Comparison of ENCODE assay signal across 9 mouse cellular contexts in genomic region chr5:136442238-136443187, GRCm38 (mm10).
DNase-seq lines count a peak whose midpoint lies in the region; ATAC-seq and TF ChIP-seq lines count a peak whose summit lies in the region.
"Had no signal": no experiment of that assay in that cellular context is flagged by ENCODE, and none has a peak within 500 bp of the region (broad histone marks: within the 10 kb centered on the region; RNA-seq: fewer than 3 reads in every experiment).

No protein-coding gene starts in this region.

- no peak overlapping the region for H3K9ac ChIP-seq in heart, postnatal 0 days (replicated peaks; ENCODE audit: low read depth, low read length)
- no peak overlapping the region for H3K9ac ChIP-seq in midbrain, embryonic 15.5 days
- no peak overlapping the region for H3K9ac ChIP-seq in neural tube, embryonic 15.5 days (replicated peaks)
- H3K9ac ChIP-seq: stomach, embryonic 15.5 days had no signal

- 46% methylated on average over 11 of the region's 11 CpGs for whole genome bisulfite sequencing in heart, postnatal 0 days
- 51% methylated on average over 11 of the region's 11 CpGs for WGBS in midbrain, embryonic 15.5 days
- WGBS in neural tube, embryonic 15.5 days, result 66% methylated on average over 11 of the region's 11 CpGs

- intact Hi-C loops in heart, postnatal 14 days (cut with DNase I), result no loop called here

- peaks cover 51% of the 10 kb centered on the region for H3K4me1 ChIP-seq in heart, postnatal 0 days (ENCODE audit: control insufficient read depth, insufficient read depth)
- H3K4me1 ChIP-seq in midbrain, embryonic 15.5 days, result peaks cover 11% of the 10 kb centered on the region
- peaks cover 12% of the 10 kb centered on the region for H3K4me1 ChIP-seq in neural tube, embryonic 15.5 days

- H3K4me2 ChIP-seq in heart, postnatal 0 days (ENCODE audit: low read depth, low read length), result no peak overlapping the region
- no peak overlapping the region for H3K4me2 ChIP-seq in midbrain, embryonic 15.5 days
- no peak overlapping the region for H3K4me2 ChIP-seq in neural tube, embryonic 15.5 days
- H3K4me2 ChIP-seq: stomach, embryonic 15.5 days had no signal

- TF ChIP-seq CTCF in heart, postnatal 0 days (IDR thresholded peaks at IDR 0.05; ENCODE audit: low read depth), result no peak

- H3K4me3 ChIP-seq in heart, postnatal 0 days (ENCODE audit: low read depth, low read length), result no peak overlapping the region
- no peak overlapping the region for H3K4me3 ChIP-seq in midbrain, embryonic 15.5 days
- H3K4me3 ChIP-seq in neural tube, embryonic 15.5 days (replicated peaks), result no peak overlapping the region
- H3K4me3 ChIP-seq: stomach, embryonic 15.5 days had no signal

- no peaks in the 10 kb centered on the region for H3K36me3 ChIP-seq in heart, postnatal 0 days (replicated peaks; ENCODE audit: control insufficient read depth, insufficient read depth, low read length)
- H3K36me3 ChIP-seq in midbrain, embryonic 15.5 days (replicated peaks), result no peaks in the 10 kb centered on the region
- H3K36me3 ChIP-seq in neural tube, embryonic 15.5 days, result no peaks in the 10 kb centered on the region
- H3K36me3 ChIP-seq: stomach, embryonic 15.5 days had no signal

- peak overlapping the region; percentile 70 for H3K27ac ChIP-seq in heart, postnatal 0 days (ENCODE audit: low read depth)
- H3K27ac ChIP-seq in midbrain, embryonic 15.5 days, result peak overlapping the region; percentile 20
- no peak overlapping the region for H3K27ac ChIP-seq in neural tube, embryonic 15.5 days (replicated peaks)
- H3K27ac ChIP-seq: stomach, embryonic 15.5 days had no signal

- no peaks in the 10 kb centered on the region for H3K9me3 ChIP-seq in heart, postnatal 0 days (replicated peaks; ENCODE audit: control insufficient read depth, low read length)
- no peaks in the 10 kb centered on the region for H3K9me3 ChIP-seq in midbrain, embryonic 15.5 days
- H3K9me3 ChIP-seq in neural tube, embryonic 15.5 days (replicated peaks), result no peaks in the 10 kb centered on the region
- H3K9me3 ChIP-seq: stomach, embryonic 15.5 days had no signal

- no peaks in the 10 kb centered on the region for H3K27me3 ChIP-seq in heart, postnatal 0 days (ENCODE audit: control insufficient read depth, insufficient read depth, low read length)
- H3K27me3 ChIP-seq in midbrain, embryonic 15.5 days (replicated peaks), result no peaks in the 10 kb centered on the region
- no peaks in the 10 kb centered on the region for H3K27me3 ChIP-seq in neural tube, embryonic 15.5 days (replicated peaks)
- H3K27me3 ChIP-seq: stomach, embryonic 15.5 days had no signal

- peak; percentile 95 for DNase-seq in heart, adult 11 months
- no peak for DNase-seq in heart, postnatal 14 days
- peak; percentile 50 for DNase-seq in Muller cell, postnatal 12 days (ENCODE audit: inconsistent ontology term)
- DNase-seq in heart, postnatal 0 days (ENCODE audit: low spot score), result no peak
- no peak for DNase-seq in urinary bladder, postnatal 36 days (ENCODE audit: low spot score in 2 of 2)
- DNase-seq in lung, postnatal 4 days, result no peak

- ATAC-seq in heart, postnatal 0 days (ENCODE audit: insufficient read depth, low read depth), result peak; percentile 41; the same call in 1 of the 2 replicates
- ATAC-seq in midbrain, embryonic 15.5 days (replicated peaks), result no peak
- ATAC-seq in neural tube, embryonic 15.5 days (ENCODE audit: low FRiP score), result no peak

- no peak for TF ChIP-seq EP300 in heart, postnatal 0 days (IDR thresholded peaks at IDR 0.05; ENCODE audit: low read depth)

Comparison
In these comparisons a context has a peak if more than half of its experiments do, and no peak if none do; other contexts are left out.
1. DNase-seq: peak in heart, adult 11 months (single experiment) and Muller cell, postnatal 12 days (single experiment); none in heart, postnatal 14 days (0 of 2), heart, postnatal 0 days (single experiment), urinary bladder, postnatal 36 days (0 of 2) and lung, postnatal 4 days (0 of 2).